Mouse (Mus musculus) CH12.LX (cell line): ENCODE data around the gene Necab2. TPM values are rescaled to one million over a fixed set of nuclear protein-coding genes. Genes with fewer than 3 reads are reported as not detected.
A peak's percentile ranks its signal among the peaks of the same experiment; 100 is the strongest.

Experiments
- DNase-seq: peaks from one replicate; pipeline ENCODE4 v3.0.0-alpha.2; 2013; ENCODE audit errors: extremely low read depth
- H3K27ac ChIP-seq: 2 replicates; pipeline ENCODE4 v1.5.1; 2012; ENCODE audit warnings: low read depth, mild to moderate bottlenecking, control low read depth, moderate library complexity; ENCODE audit not compliant: insufficient read depth
- H3K27me3 ChIP-seq: replicated peaks from 2 replicates; pipeline ENCODE3; 2012; ENCODE audit warnings: inconsistent platforms
- H3K36me3 ChIP-seq, 2 experiments: replicated peaks in 1 of 2; 2 replicates each; pipeline versions ENCODE3 to v1.6.1; 2012; ENCODE audit warnings: inconsistent platforms in 1 of 2, low read length in 1 of 2, mild to moderate bottlenecking in 1 of 2, mixed read lengths in 1 of 2, moderate library complexity in 1 of 2; ENCODE audit not compliant: control insufficient read depth in 1 of 2, insufficient read depth in 1 of 2
- H3K4me1 ChIP-seq, 2 experiments: 2 replicates each; pipeline ENCODE4 v1.6.1; 2012; ENCODE audit warnings: inconsistent platforms in 1 of 2, moderate library complexity in 1 of 2; ENCODE audit not compliant: insufficient read depth in 2 of 2, control insufficient read depth in 1 of 2
- H3K4me2 ChIP-seq: 2 replicates; pipeline ENCODE4 v1.6.1; 2012; ENCODE audit warnings: low read depth, mild to moderate bottlenecking, control low read depth; ENCODE audit not compliant: poor library complexity, insufficient read depth, severe bottlenecking
- H3K4me3 ChIP-seq, 3 experiments: fragments of 150-350 bp in 1 of 3; sonication (generic) in 1 of 3; replicated peaks in 1 of 3; 2 replicates each; pipeline versions ENCODE3 to v1.5.1; 2011 to 2012; ENCODE audit warnings: low read depth in 2 of 3, low read length in 2 of 3, mild to moderate bottlenecking in 2 of 3, moderate library complexity in 2 of 3, control low read depth in 1 of 3, improper control_type of control experiment in 1 of 3, inconsistent platforms in 1 of 3, mixed read lengths in 1 of 3; ENCODE audit not compliant: poor library complexity in 1 of 3
- H3K79me2 ChIP-seq: replicated peaks from 2 replicates; pipeline ENCODE4 v1.6.1; 2012; ENCODE audit warnings: mild to moderate bottlenecking, moderate library complexity; ENCODE audit not compliant: control insufficient read depth, poor library complexity, insufficient read depth, severe bottlenecking; ENCODE audit errors: extremely low read depth
- H3K9ac ChIP-seq: 2 replicates; pipeline ENCODE4 v1.6.1; 2012; ENCODE audit warnings: low read depth, mild to moderate bottlenecking, control low read depth, moderate library complexity; ENCODE audit not compliant: insufficient read depth
- H3K9me3 ChIP-seq: replicated peaks from 2 replicates; pipeline ENCODE3; 2012; ENCODE audit warnings: low read length, inconsistent platforms, mixed read lengths
- BHLHE40 ChIP-seq: IDR thresholded peaks from 2 replicates; pipeline ENCODE4 v1.6.1; 2011; ENCODE audit warnings: mild to moderate bottlenecking, low read depth, low read length, improper control_type of control experiment
- CHD1 ChIP-seq: IDR thresholded peaks from 2 replicates; pipeline ENCODE4 v1.6.1; 2012; ENCODE audit warnings: low read depth, low read length, improper control_type of control experiment, inconsistent platforms
- CHD2 ChIP-seq: IDR thresholded peaks from 2 replicates; pipeline ENCODE4 v1.6.1; 2011; ENCODE audit warnings: low read length, improper control_type of control experiment
- CTCF ChIP-seq, 2 experiments: IDR thresholded peaks in 1 of 2; conservative IDR thresholded peaks in 1 of 2; 2 replicates each; pipeline ENCODE4 v1.5.1; 2011 to 2012; ENCODE audit warnings: low read depth in 2 of 2, low read length in 2 of 2, improper control_type of control experiment in 1 of 2, inconsistent platforms in 1 of 2, mild to moderate bottlenecking in 1 of 2, moderate library complexity in 1 of 2
- E2F4 ChIP-seq: IDR thresholded peaks from 2 replicates; pipeline ENCODE4 v1.6.1; 2011; ENCODE audit warnings: low read depth, low read length, improper control_type of control experiment; ENCODE audit not compliant: insufficient replicate concordance
- ELF1 ChIP-seq: IDR thresholded peaks from 2 replicates; pipeline ENCODE4 v1.6.1; 2014; ENCODE audit warnings: low read depth, mild to moderate bottlenecking, inconsistent platforms, low read length, improper control_type of control experiment
- EP300 ChIP-seq: IDR thresholded peaks from 2 replicates; pipeline ENCODE4 v1.6.1; 2011; ENCODE audit warnings: low read length, improper control_type of control experiment
- ETS1 ChIP-seq: conservative IDR thresholded peaks from 2 replicates; pipeline ENCODE4 v1.6.1; 2012; ENCODE audit warnings: low read depth, mild to moderate bottlenecking, inconsistent platforms, low read length, improper control_type of control experiment, moderate library complexity
- GABPA ChIP-seq: IDR thresholded peaks from 2 replicates; pipeline ENCODE4 v1.6.1; 2012; ENCODE audit warnings: low read depth, low read length, improper control_type of control experiment, inconsistent platforms; ENCODE audit not compliant: insufficient replicate concordance
- HCFC1 ChIP-seq: IDR thresholded peaks from 2 replicates; pipeline ENCODE4 v1.6.1; 2012; ENCODE audit warnings: low read depth, mild to moderate bottlenecking, inconsistent platforms, low read length, improper control_type of control experiment
- IRF4 ChIP-seq: IDR thresholded peaks from 2 replicates; pipeline ENCODE4 v1.6.1; 2014; ENCODE audit warnings: low read depth, mild to moderate bottlenecking, inconsistent platforms, low read length, improper control_type of control experiment
- JUN ChIP-seq: IDR thresholded peaks from 2 replicates; pipeline ENCODE4 v1.6.1; 2011; ENCODE audit warnings: low read depth, mild to moderate bottlenecking, low read length, improper control_type of control experiment, moderate library complexity; ENCODE audit not compliant: insufficient read depth
- JUND ChIP-seq: conservative IDR thresholded peaks from 2 replicates; pipeline ENCODE4 v1.6.1; 2011; ENCODE audit warnings: low read depth, low read length, improper control_type of control experiment
- KAT2A ChIP-seq: IDR thresholded peaks from 2 replicates; pipeline ENCODE4 v1.6.1; 2012; ENCODE audit warnings: low read length, improper control_type of control experiment, inconsistent platforms; ENCODE audit not compliant: insufficient replicate concordance
- MAFK ChIP-seq: IDR thresholded peaks from 2 replicates; pipeline ENCODE4 v1.6.1; 2011; ENCODE audit warnings: low read length, improper control_type of control experiment; ENCODE audit not compliant: insufficient replicate concordance
- MAX ChIP-seq: IDR thresholded peaks from 2 replicates; pipeline ENCODE4 v1.6.1; 2011; ENCODE audit warnings: low read length, improper control_type of control experiment
- MAZ ChIP-seq: IDR thresholded peaks from 2 replicates; pipeline ENCODE4 v1.6.1; 2012; ENCODE audit warnings: low read depth, mild to moderate bottlenecking, inconsistent platforms, low read length, improper control_type of control experiment, moderate library complexity
- MEF2A ChIP-seq: IDR thresholded peaks from 2 replicates; pipeline ENCODE4 v1.6.1; 2014; ENCODE audit warnings: low read depth, mild to moderate bottlenecking, inconsistent platforms, low read length, improper control_type of control experiment, borderline replicate concordance
- MXI1 ChIP-seq: IDR thresholded peaks from 2 replicates; pipeline ENCODE4 v1.6.1; 2011; ENCODE audit warnings: mild to moderate bottlenecking, low read depth, low read length, improper control_type of control experiment
- MYC ChIP-seq: IDR thresholded peaks from 2 replicates; pipeline ENCODE4 v1.6.1; 2011; ENCODE audit warnings: low read depth, mild to moderate bottlenecking, improper control_type of control experiment, low read length
- NELFE ChIP-seq: IDR thresholded peaks from 2 replicates; pipeline ENCODE4 v1.6.1; 2011; ENCODE audit warnings: low read depth, low read length, improper control_type of control experiment
- NRF1 ChIP-seq: IDR thresholded peaks from 2 replicates; pipeline ENCODE4 v1.6.1; 2014; ENCODE audit warnings: low read depth, mild to moderate bottlenecking, inconsistent platforms, low read length, improper control_type of control experiment, moderate library complexity
- PAX5 ChIP-seq: IDR thresholded peaks from 2 replicates; pipeline ENCODE4 v1.6.1; 2012; ENCODE audit warnings: low read length, inconsistent platforms, mixed read lengths
- POLR2A ChIP-seq: IDR thresholded peaks from 2 replicates; pipeline ENCODE4 v1.6.1; 2011; ENCODE audit warnings: low read depth, mild to moderate bottlenecking, improper control_type of control experiment, low read length
- POLR2AphosphoS2 ChIP-seq: IDR thresholded peaks from 2 replicates; pipeline ENCODE4 v1.6.1; 2011; ENCODE audit warnings: low read depth, low read length, improper control_type of control experiment
- RAD21 ChIP-seq: IDR thresholded peaks from 2 replicates; pipeline ENCODE4 v1.6.1; 2011; ENCODE audit warnings: low read depth, mild to moderate bottlenecking, low read length, improper control_type of control experiment, moderate library complexity
- RCOR1 ChIP-seq: conservative IDR thresholded peaks from 2 replicates; pipeline ENCODE4 v1.6.1; 2012; ENCODE audit warnings: low read depth, mild to moderate bottlenecking, inconsistent platforms, low read length, improper control_type of control experiment
- SIN3A ChIP-seq: IDR thresholded peaks from 2 replicates; pipeline ENCODE4 v1.6.1; 2012; ENCODE audit warnings: low read length, improper control_type of control experiment, inconsistent platforms
- SMC3 ChIP-seq: IDR thresholded peaks from 2 replicates; pipeline ENCODE4 v1.6.1; 2011; ENCODE audit warnings: low read depth, low read length, improper control_type of control experiment
- TBP ChIP-seq: conservative IDR thresholded peaks from 2 replicates; pipeline ENCODE4 v1.6.1; 2011; ENCODE audit warnings: low read depth, low read length, improper control_type of control experiment
- TCF12 ChIP-seq: IDR thresholded peaks from 2 replicates; pipeline ENCODE4 v1.6.1; 2014; ENCODE audit warnings: low read depth, mild to moderate bottlenecking, inconsistent platforms, low read length, improper control_type of control experiment
- UBTF ChIP-seq: IDR thresholded peaks from 2 replicates; pipeline ENCODE4 v1.6.1; 2012; ENCODE audit warnings: low read depth, mild to moderate bottlenecking, inconsistent platforms, low read length, improper control_type of control experiment, moderate library complexity
- USF1 ChIP-seq: IDR thresholded peaks from 2 replicates; pipeline ENCODE4 v1.6.1; 2014; ENCODE audit warnings: low read depth, mild to moderate bottlenecking, inconsistent platforms, low read length, improper control_type of control experiment
- ZC3H11A ChIP-seq: IDR thresholded peaks from 2 replicates; pipeline ENCODE4 v1.6.1; 2012; ENCODE audit warnings: low read depth, mild to moderate bottlenecking, inconsistent platforms, low read length, improper control_type of control experiment
- ZKSCAN1 ChIP-seq: IDR thresholded peaks from 2 replicates; pipeline ENCODE4 v1.6.1; 2012; ENCODE audit warnings: low read depth, inconsistent platforms, low read length, improper control_type of control experiment, borderline replicate concordance
- ZMIZ1 ChIP-seq: IDR thresholded peaks from 2 replicates; pipeline ENCODE4 v1.6.1; 2012; ENCODE audit warnings: low read depth, mild to moderate bottlenecking, inconsistent platforms, low read length, improper control_type of control experiment
- ZNF384 ChIP-seq: IDR thresholded peaks from 2 replicates; pipeline ENCODE4 v1.6.1; 2012; ENCODE audit warnings: low read depth, low read length, improper control_type of control experiment, inconsistent platforms
- dilution Hi-C: fragments of 300-500 bp; cut with MboI; formaldehyde crosslinking; loops from 2 replicates; pipeline ENCODE4 v1.14.3; 2020; ENCODE audit warnings: low sequenced_read_pairs; ENCODE audit not compliant: extremely low pct_unique_long_range_greater_than_20kb, extremely low pct_ligation_motif_present
- in situ Hi-C: fragments of 300-500 bp; cut with MboI; formaldehyde crosslinking; loops from 3 replicates; pipeline ENCODE4 v1.14.3; 2019; ENCODE audit warnings: low sequenced_read_pairs, low pct_ligation_motif_present, low pct_unique_long_range_greater_than_20kb, mixed read lengths
- polyA plus RNA-seq: library from polyadenylated mRNA; unstranded; fragments of >175 nt; gene quantifications from 2 replicates; pipeline ENCODE4 v1.2.1, GENCODE M21; 2012; ENCODE audit warnings: low read depth; ENCODE audit not compliant: insufficient read length
- total RNA-seq, 2 experiments: library from RNA; depleted of rRNA; stranded (reverse); fragments of 300-350 nt in 1 of 2; fragments of >200 nt in 1 of 2; gene quantifications; 2 replicates each; pipeline ENCODE4 v1.2.3; 2012 to 2014

Necab2 gene
- total and polyA plus RNA-seq, 3 experiments, result not detected

GRCm38 (mm10) chr8:119436933-119437332, 9.6 kb upstream of the Necab2 start:
- dilution Hi-C loops (no loop called here), in situ Hi-C loops (loop anchor here (5.0 kb wide), 1 partner anchor 180 kb away; no protein-coding TSS in a partner anchor)
- H3K27ac ChIP-seq, result no peak overlapping the region
- peaks cover 0 to 11% of the 10 kb centered on the region in 2 experiments for H3K36me3 ChIP-seq
- H3K4me3 ChIP-seq, result peak overlapping the region; percentile 26 to 43 (median 40)
- no peak for TF ChIP-seq RCOR1
- TF ChIP-seq MAZ, result peak; percentile 70; the same call in 1 of the 2 replicates
- no peak for TF ChIP-seq POLR2AphosphoS2
- TF ChIP-seq CHD2, result no peak
- no peak for TF ChIP-seq SMC3
- TF ChIP-seq UBTF, result no peak
- TF ChIP-seq EP300, result no peak; the same call in 1 of the 2 replicates
- TF ChIP-seq ZKSCAN1, result no peak
- no peak for TF ChIP-seq CTCF (conservative IDR thresholded peaks at IDR 0.05 in 1 of 2, IDR thresholded peaks at IDR 0.05 in 1 of 2; ENCODE audit: low read depth in 2 of 2, low read length in 2 of 2)
- TF ChIP-seq MXI1, result 0 out of 2 replicates have a peak, but pooled peaks have one; percentile 10
- TF ChIP-seq MYC, result no peak
- TF ChIP-seq CHD1, result no peak
- peak; percentile 29; the same call in 1 of the 2 replicates for TF ChIP-seq SIN3A
- TF ChIP-seq TBP, result peak; percentile 86
- peak; percentile 88 for TF ChIP-seq ZMIZ1
- no peak for TF ChIP-seq JUN
- peak; percentile 87 for TF ChIP-seq POLR2A
- TF ChIP-seq ELF1, result 0 out of 2 replicates have a peak, but pooled peaks have one; percentile 13
- peak; percentile 91 for TF ChIP-seq NELFE
- no peak; the same call in 1 of the 2 replicates for TF ChIP-seq MEF2A
- TF ChIP-seq PAX5, result no peak
- TF ChIP-seq ZNF384, result no peak
- TF ChIP-seq MAX, result no peak
- peak; percentile 16; the same call in 1 of the 2 replicates for TF ChIP-seq MAFK
- no peak; the same call in 1 of the 2 replicates for TF ChIP-seq HCFC1
- TF ChIP-seq RAD21, result no peak
- no peak; the same call in 1 of the 2 replicates for TF ChIP-seq TCF12
- TF ChIP-seq ZC3H11A, result no peak
- TF ChIP-seq IRF4, result peak; percentile 63; the same call in 1 of the 2 replicates
- no peak for TF ChIP-seq JUND
- TF ChIP-seq USF1, result no peak
- no peak for TF ChIP-seq NRF1
- TF ChIP-seq GABPA, result no peak
- no peak; the same call in 1 of the 2 replicates for TF ChIP-seq ETS1
- peak; percentile 76 for TF ChIP-seq BHLHE40
- no peak for TF ChIP-seq KAT2A
- TF ChIP-seq E2F4, result no peak
- DNase-seq, result peak; percentile 71
- H3K79me2 ChIP-seq, result no peaks in the 10 kb centered on the region
- H3K4me1 ChIP-seq, result peaks cover 19 to 54% of the 10 kb centered on the region in 2 experiments
- peak overlapping the region; percentile 54; the same call in 1 of the 2 replicates for H3K4me2 ChIP-seq
- H3K9ac ChIP-seq, result no peak overlapping the region
- H3K27me3 ChIP-seq, result no peaks in the 10 kb centered on the region
- H3K9me3 ChIP-seq, result no peaks in the 10 kb centered on the region
